Mouse (Mus musculus): ENCODE measurements around the gene Hes5. TPM values are rescaled to one million over a fixed set of nuclear protein-coding genes. Genes with fewer than 3 reads are reported as not detected.

The Hes5 gene
- total and polyA plus RNA-seq, 3 experiments: not detected

GRCm38 (mm10) chr4:154985151-154985777 lies 24.5 kb downstream of the Hes5 start:
- H3K27me3 ChIP-seq (ENCODE audit: control insufficient read depth in 1 of 2, insufficient read depth in 2 of 2, low read length in 2 of 2): no peaks in the 10 kb centered on the region
- H3K4me3 ChIP-seq (ENCODE audit: control insufficient read depth in 1 of 2, insufficient read depth in 1 of 2, low read depth in 2 of 2, low read length in 2 of 2): peak overlapping the region; percentile 62 to 80
- no peaks in the 10 kb centered on the region for H3K9me3 ChIP-seq (replicated peaks; ENCODE audit: insufficient read depth, low read length)
- peak overlapping the region; percentile 78 for H3K9ac ChIP-seq (ENCODE audit: control insufficient read depth, low read depth, low read length, poor library complexity, severe bottlenecking)
- no peak overlapping the region for H3K27ac ChIP-seq (ENCODE audit: control insufficient read depth, low read depth, low read length)
- H3K36me3 ChIP-seq (ENCODE audit: control insufficient read depth in 1 of 2, insufficient read depth in 2 of 2, low read length in 2 of 2): no peaks in the 10 kb centered on the region; a peak in 2 of 4 replicates
- H3K79me2 ChIP-seq (ENCODE audit: control insufficient read depth, insufficient read depth, low read length, poor library complexity): no peaks in the 10 kb centered on the region; the same call in 1 of the 2 replicates
- peaks cover 0 to 4% of the 10 kb centered on the region in 2 experiments; a peak in 1 of 4 replicates for H3K4me1 ChIP-seq (ENCODE audit: control insufficient read depth in 1 of 2, insufficient read depth in 2 of 2, low read length in 2 of 2)
- no peak for DNase-seq (ENCODE audit: low read depth, low spot score)
- TF ChIP-seq USF2 (IDR thresholded peaks at IDR 0.05; ENCODE audit: borderline replicate concordance in 1 of 2, insufficient read depth in 1 of 2, low read depth in 1 of 2, low read length in 2 of 2) (no peak), SIN3A (IDR thresholded peaks at IDR 0.05; ENCODE audit: low read length) (0 out of 2 replicates have a peak, but pooled peaks have one; percentile 2)

GRCm38 (mm10) chr4:154986096-154986495 lies 25.4 kb downstream of the Hes5 start:
- H3K27ac ChIP-seq (ENCODE audit: control insufficient read depth, low read depth, low read length): peak overlapping the region; percentile 28; the same call in 1 of the 2 replicates
- peak; percentile 86 for DNase-seq (ENCODE audit: low read depth, low spot score)
- H3K4me1 ChIP-seq (ENCODE audit: control insufficient read depth in 1 of 2, insufficient read depth in 2 of 2, low read length in 2 of 2): peaks cover 0 to 4% of the 10 kb centered on the region in 2 experiments; a peak in 1 of 4 replicates
- H3K79me2 ChIP-seq (ENCODE audit: control insufficient read depth, insufficient read depth, low read length, poor library complexity): no peaks in the 10 kb centered on the region; the same call in 1 of the 2 replicates
- H3K9me3 ChIP-seq (replicated peaks; ENCODE audit: insufficient read depth, low read length): no peaks in the 10 kb centered on the region
- H3K9ac ChIP-seq (ENCODE audit: control insufficient read depth, low read depth, low read length, poor library complexity, severe bottlenecking): peak overlapping the region; percentile 78
- no peaks in the 10 kb centered on the region; a peak in 2 of 4 replicates for H3K36me3 ChIP-seq (ENCODE audit: control insufficient read depth in 1 of 2, insufficient read depth in 2 of 2, low read length in 2 of 2)
- peak overlapping the region; percentile 62 to 80 for H3K4me3 ChIP-seq (ENCODE audit: control insufficient read depth in 1 of 2, insufficient read depth in 1 of 2, low read depth in 2 of 2, low read length in 2 of 2)
- H3K27me3 ChIP-seq (ENCODE audit: control insufficient read depth in 1 of 2, insufficient read depth in 2 of 2, low read length in 2 of 2): no peaks in the 10 kb centered on the region
- TF ChIP-seq ZMIZ1 (IDR thresholded peaks at IDR 0.05; ENCODE audit: low read depth, low read length) (0 out of 2 replicates have a peak, but pooled peaks have one; percentile 33), ETS1 (IDR thresholded peaks at IDR 0.05; ENCODE audit: low read depth, low read length) (no peak), MXI1 (IDR thresholded peaks at IDR 0.05; ENCODE audit: low read depth, low read length) (peak; percentile 53; the same call in 1 of the 2 replicates), NRF1 (IDR thresholded peaks at IDR 0.05; ENCODE audit: insufficient read depth, low read depth, low read length, poor library complexity, severe bottlenecking) (no peak), MAX (IDR thresholded peaks at IDR 0.05; ENCODE audit: low read length) (no peak), ZNF384 (IDR thresholded peaks at IDR 0.05; ENCODE audit: low read depth, low read length) (no peak), TBP (IDR thresholded peaks at IDR 0.05; ENCODE audit: low read depth, low read length) (no peak), USF1 (IDR thresholded peaks at IDR 0.05; ENCODE audit: low read depth, low read length) (no peak), MAZ (IDR thresholded peaks at IDR 0.05; ENCODE audit: low read depth, low read length) (peak; percentile 92; the same call in 1 of the 2 replicates), RCOR1 (IDR thresholded peaks at IDR 0.05; ENCODE audit: low read depth, low read length) (no peak), MEF2A (IDR thresholded peaks at IDR 0.05; ENCODE audit: extremely low read depth, insufficient replicate concordance, low read depth, low read length, poor library complexity, severe bottlenecking) (no peak), HCFC1 (IDR thresholded peaks at IDR 0.05; ENCODE audit: low read depth, low read length) (peak; percentile 50; the same call in 1 of the 2 replicates), USF2 (IDR thresholded peaks at IDR 0.05; ENCODE audit: borderline replicate concordance in 1 of 2, insufficient read depth in 1 of 2, low read depth in 1 of 2, low read length in 2 of 2) (no peak), POLR2AphosphoS2 (IDR thresholded peaks at IDR 0.05; ENCODE audit: low read length) (no peak; the same call in 1 of the 2 replicates), MAFK (IDR thresholded peaks at IDR 0.05; ENCODE audit: borderline replicate concordance, low read depth, low read length) (no peak), SMC3 (IDR thresholded peaks at IDR 0.05; ENCODE audit: low read depth, low read length) (peak; percentile 81), JUND (IDR thresholded peaks at IDR 0.05; ENCODE audit: low read depth, low read length) (no peak), RAD21 (IDR thresholded peaks at IDR 0.05; ENCODE audit: low read depth, low read length) (peak; percentile 33), CHD2 (IDR thresholded peaks at IDR 0.05; ENCODE audit: low read length) (no peak), KAT2A (conservative IDR thresholded peaks at IDR 0.05; ENCODE audit: low read depth, low read length) (no peak), TAL1 (IDR thresholded peaks at IDR 0.05; ENCODE audit: low read length) (no peak), SIN3A (IDR thresholded peaks at IDR 0.05; ENCODE audit: low read length) (no peak), ZKSCAN1 (IDR thresholded peaks at IDR 0.05; ENCODE audit: low read depth, low read length) (no peak), POLR2AphosphoS5 (IDR thresholded peaks at IDR 0.05; ENCODE audit: borderline replicate concordance, low read depth, low read length) (peak; percentile 27; the same call in 1 of the 2 replicates), GATA1 (IDR thresholded peaks at IDR 0.05; ENCODE audit: low read depth, low read length) (no peak), CTCF (IDR thresholded peaks at IDR 0.05 in 2 of 3, conservative IDR thresholded peaks at IDR 0.05 in 1 of 3; ENCODE audit: control insufficient read depth in 1 of 3, insufficient read depth in 1 of 3, low read depth in 2 of 3, low read length in 3 of 3, poor library complexity in 1 of 3, severe bottlenecking in 1 of 3) (peak; percentile 78 to 92 (median 90)), EP300 (IDR thresholded peaks at IDR 0.05; ENCODE audit: low read depth in 1 of 2, low read length in 2 of 2) (no peak), ZC3H11A (IDR thresholded peaks at IDR 0.05; ENCODE audit: low read depth, low read length) (peak; percentile 24; the same call in 1 of the 2 replicates), NELFE (IDR thresholded peaks at IDR 0.05; ENCODE audit: low read depth, low read length) (peak; percentile 32; the same call in 1 of the 2 replicates)

All from MEL (cell line).